Mouse (Mus musculus) urinary bladder, postnatal 14 days (tissue): Measurements from ENCODE around the gene Tbx20.

Source experiments
- DNase-seq: peaks from one replicate; pipeline ENCODE4 v3.0.0; 2021; ENCODE audit warnings: low spot score

The Tbx20 gene

GRCm38 (mm10) chr9:24767056-24767455, 7.0 kb downstream of the Tbx20 start:
- no peak for DNase-seq

GRCm38 (mm10) chr9:24765572-24765971, 8.5 kb downstream of the Tbx20 start:
- DNase-seq: no peak

GRCm38 (mm10) chr9:24760461-24760860, 13.6 kb downstream of the Tbx20 start:
- DNase-seq: no peak

DNA sequence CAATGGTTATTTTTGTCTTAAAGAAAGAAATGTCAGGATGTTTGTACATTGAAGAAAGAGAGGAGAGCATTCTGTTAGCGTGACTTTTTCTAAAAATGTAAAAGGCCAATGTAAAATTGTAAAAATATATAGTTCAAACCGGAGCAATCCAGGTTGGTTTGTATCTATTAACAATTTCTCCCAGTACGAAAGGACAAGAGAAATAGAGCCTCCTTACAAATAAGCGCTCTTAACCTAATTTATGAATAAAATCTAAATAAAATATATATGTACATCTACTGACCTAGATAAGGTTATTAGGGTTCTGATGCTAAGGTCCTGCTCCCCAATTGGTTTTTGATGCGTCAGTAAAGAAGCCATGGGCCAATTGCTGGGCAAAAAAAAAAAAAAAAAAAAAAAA, 29.1 kb downstream of the Tbx20 start:
- DNase-seq: no peak

DNA sequence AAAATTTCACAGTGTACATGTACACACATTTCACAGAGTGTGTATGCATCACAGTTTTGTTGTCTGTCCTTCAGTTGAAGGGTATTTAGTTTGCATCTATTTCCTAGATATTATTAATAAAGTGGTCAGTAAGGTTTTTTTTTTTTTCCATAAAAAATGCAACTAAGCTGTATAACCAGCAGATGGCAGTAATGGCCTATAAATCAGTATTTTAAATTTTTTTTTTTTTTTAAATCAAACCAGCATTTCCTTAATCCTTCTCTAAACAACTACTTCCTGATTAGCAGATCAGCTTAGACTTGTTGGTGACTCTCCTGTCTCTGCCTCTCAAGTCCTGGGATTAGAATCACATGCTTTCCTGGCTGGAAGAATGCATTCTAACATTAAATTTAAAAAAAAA, 72.9 kb downstream of the Tbx20 start:
- DNase-seq: no peak

- no peak for DNase-seq
These were observed 77.7 kb downstream of the Tbx20 start for GRCm38 (mm10) chr9:24696405-24696778.

DNA sequence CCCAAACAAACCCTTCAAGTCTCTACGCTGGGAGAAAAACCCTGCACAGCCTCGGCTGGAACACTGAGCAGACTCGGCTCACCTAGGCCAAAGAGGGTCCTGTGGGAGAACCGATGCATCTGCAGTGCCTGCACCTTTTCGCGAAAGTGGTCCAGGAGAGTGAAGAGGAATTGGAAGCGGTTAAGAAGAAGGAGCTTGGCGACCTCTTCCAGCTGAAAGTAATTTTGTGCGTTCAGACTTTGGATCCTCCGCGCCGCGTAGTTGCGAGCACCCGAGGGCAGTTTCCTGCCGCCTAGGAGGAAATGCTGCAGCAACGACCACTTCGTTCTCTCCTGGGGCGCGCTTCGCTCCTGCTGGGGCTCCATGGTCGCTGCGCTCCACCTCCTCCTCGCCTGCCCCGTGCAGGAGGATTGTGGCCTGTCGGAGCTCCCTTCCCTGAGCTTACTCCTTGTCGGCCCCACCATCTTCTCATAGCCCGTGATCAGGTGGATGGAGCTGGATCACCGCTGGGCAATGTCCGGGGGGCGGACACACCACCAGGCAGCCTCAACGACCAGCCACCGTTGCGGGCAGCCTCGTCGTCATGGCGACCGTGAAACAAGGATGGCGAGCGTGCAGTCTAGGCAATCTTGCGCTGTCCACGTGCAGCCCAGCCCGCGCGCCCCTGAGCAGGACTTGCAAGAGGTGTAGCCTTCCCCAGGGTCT, 78.3 kb downstream of the Tbx20 start, which contains the start of gene Dpy19l2:
Gene Dpy19l2, minus strand, starts transcription at position 594 of the 705 bp plus-strand sequence.
- DNase-seq: peak; percentile 10
